Mouse (Mus musculus) midbrain, postnatal 0 days (tissue): ENCODE data around the gene Krtap9-3. TPM values are rescaled to one million over a fixed set of nuclear protein-coding genes. Genes with fewer than 3 reads are reported as not detected.
"Not testable (repeated sequence)": the region's sequence is repeated elsewhere in the genome, so short reads cannot be mapped to it uniquely, and the experiment has no call there.

ENCODE experiments used
- ATAC-seq: fragments of 200-750 bp; cut with Nextera tagmentation; 2 replicates; pipeline ENCODE4 v1.8.0; 2017; ENCODE audit warnings: moderate number of reproducible peaks, mild to moderate bottlenecking, moderate TSS enrichment, moderate library complexity; ENCODE audit not compliant: low FRiP score
- DNase-seq: peaks from one replicate; pipeline ENCODE4 v3.0.0-alpha.2; 2015; ENCODE audit warnings: low spot score
- H3K27ac ChIP-seq: fragments of 300-500 bp; sonication (generic); 2 replicates; pipeline ENCODE4 v1.5.1; 2014; ENCODE audit warnings: low read depth, mild to moderate bottlenecking, low read length, mixed read lengths
- H3K27me3 ChIP-seq: fragments of 300-500 bp; sonication (generic); 2 replicates; pipeline ENCODE4 v1.6.1; 2014; ENCODE audit warnings: low read length, control low read depth, mixed read lengths; ENCODE audit not compliant: insufficient read depth
- H3K36me3 ChIP-seq: fragments of 300-500 bp; sonication (generic); 2 replicates; pipeline ENCODE4 v1.6.1; 2014; ENCODE audit warnings: low read length, control low read depth, mixed read lengths; ENCODE audit not compliant: insufficient read depth
- H3K4me1 ChIP-seq: fragments of 300-500 bp; sonication (generic); 2 replicates; pipeline ENCODE4 v1.6.1; 2014; ENCODE audit warnings: mild to moderate bottlenecking, control low read depth, antibody characterized with exemption, low read length, mixed read lengths; ENCODE audit not compliant: insufficient read depth
- H3K4me2 ChIP-seq: fragments of 300-500 bp; sonication (generic); 2 replicates; pipeline ENCODE4 v1.6.1; 2014; ENCODE audit warnings: low read depth, mild to moderate bottlenecking, low read length, mixed read lengths; ENCODE audit not compliant: poor library complexity, severe bottlenecking
- H3K4me3 ChIP-seq: fragments of 300-500 bp; sonication (generic); 2 replicates; pipeline ENCODE4 v1.5.1; 2014; ENCODE audit warnings: low read depth, mild to moderate bottlenecking, low read length, moderate library complexity
- H3K9ac ChIP-seq: fragments of 300-500 bp; sonication (generic); replicated peaks from 2 replicates; pipeline ENCODE4 v1.6.1; 2014; ENCODE audit warnings: mild to moderate bottlenecking, low read length, moderate library complexity, mixed read lengths; ENCODE audit not compliant: poor library complexity, severe bottlenecking
- H3K9me3 ChIP-seq: fragments of 300-500 bp; sonication (generic); 2 replicates; pipeline ENCODE4 v1.6.1; 2016; ENCODE audit warnings: low read length, control low read depth
- CTCF ChIP-seq: IDR thresholded peaks from 2 replicates; pipeline ENCODE4 v1.5.1; 2016; ENCODE audit warnings: antibody characterized with exemption, mild to moderate bottlenecking
- WGBS: fragments of 180-500 bp; shearing (Covaris S2); extraction: QIAGEN DNeasy Blood & Tissue Kit; methylation state at CpG from one replicate; pipeline ENCODE4 v1.1.7; 2014; 5-methylcytosine and 5-hydroxymethylcytosine counted together
- polyA plus RNA-seq: library from polyadenylated mRNA; unstranded; fragments of >200 nt; fragmentation: Nextera tagmentation; extraction: Ambion mirVana; gene quantifications from 2 replicates; pipeline ENCODE4 v1.2.1, GENCODE M21; 2015
- total RNA-seq: library from RNA; depleted of rRNA; stranded (reverse); fragments of >200 nt; gene quantifications from 2 replicates; pipeline ENCODE4 v1.2.3, GENCODE M21; 2014

Krtap9-3 gene
- total and polyA plus RNA-seq, 2 experiments from 2014 or later: not detected

- no peak within 1 kb of the TSS for H3K27ac ChIP-seq
- H3K9ac ChIP-seq: no peak within 1 kb of the TSS
- TF ChIP-seq CTCF: no peak
- H3K9me3 ChIP-seq: no peaks in the 10 kb centered on the region
- H3K4me1 ChIP-seq: no peaks in the 10 kb centered on the region
- no peak for DNase-seq
- no peak for ATAC-seq
- no peak within 1 kb of the TSS for H3K4me2 ChIP-seq
- no peak within 1 kb of the TSS for H3K4me3 ChIP-seq
- no peaks in the 10 kb centered on the region for H3K36me3 ChIP-seq
- no peaks in the 10 kb centered on the region for H3K27me3 ChIP-seq
- WGBS: 35% methylated on average over 8 of the region's 8 CpGs
Measured at GRCm38 (mm10) chr11:99634653-99635134, 36.8 kb upstream of the Krtap9-3 start, which contains the start of gene Krtap4-2. TSS of gene Krtap4-2 (minus strand) at chr11:99635084.

GRCm38 (mm10) chr11:99633293-99633692, 35.4 kb upstream of the Krtap9-3 start:
- Histone ChIP-seq H3K36me3 (no peaks in the 10 kb centered on the region), H3K4me2 (no peak overlapping the region), H3K9me3 (no peaks in the 10 kb centered on the region), H3K27me3 (no peaks in the 10 kb centered on the region), H3K9ac (no peak overlapping the region), H3K4me3 (no peak overlapping the region), H3K4me1 (no peaks in the 10 kb centered on the region), H3K27ac (no peak overlapping the region)
- WGBS: 72% methylated on average over 2 of the region's 2 CpGs
- DNase-seq: no peak
- TF ChIP-seq CTCF: no peak
- no peak for ATAC-seq

DNA sequence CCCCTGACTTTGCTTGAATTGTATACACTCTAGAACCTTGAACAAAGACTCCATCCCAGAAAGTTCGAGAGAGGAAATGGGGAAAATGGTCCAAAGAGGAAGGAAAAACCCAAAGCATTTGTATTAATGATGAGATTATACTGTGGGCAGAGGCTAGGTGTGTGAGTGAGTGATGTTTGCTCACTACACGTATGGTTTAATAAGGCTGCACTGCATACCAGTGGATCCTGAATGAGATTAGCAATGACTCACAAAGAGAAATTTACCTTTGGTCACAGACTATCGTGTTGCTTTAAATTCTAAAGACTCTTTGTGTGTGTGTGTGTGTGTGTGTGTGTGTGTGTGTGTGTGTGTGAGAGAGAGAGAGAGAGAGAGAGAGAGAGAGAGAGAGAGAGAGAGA, 33.0 kb upstream of the Krtap9-3 start:
- DNase-seq: no peak
- 72% methylated on average over 3 of the region's 3 CpGs for WGBS
- Histone ChIP-seq H3K9ac (no peak overlapping the region), H3K27ac (no peak overlapping the region), H3K4me1 (no peaks in the 10 kb centered on the region), H3K9me3 (no peaks in the 10 kb centered on the region), H3K36me3 (no peaks in the 10 kb centered on the region), H3K27me3 (no peaks in the 10 kb centered on the region), H3K4me2 (no peak overlapping the region), H3K4me3 (no peak overlapping the region)
- no peak for ATAC-seq
- TF ChIP-seq CTCF: no peak

DNA sequence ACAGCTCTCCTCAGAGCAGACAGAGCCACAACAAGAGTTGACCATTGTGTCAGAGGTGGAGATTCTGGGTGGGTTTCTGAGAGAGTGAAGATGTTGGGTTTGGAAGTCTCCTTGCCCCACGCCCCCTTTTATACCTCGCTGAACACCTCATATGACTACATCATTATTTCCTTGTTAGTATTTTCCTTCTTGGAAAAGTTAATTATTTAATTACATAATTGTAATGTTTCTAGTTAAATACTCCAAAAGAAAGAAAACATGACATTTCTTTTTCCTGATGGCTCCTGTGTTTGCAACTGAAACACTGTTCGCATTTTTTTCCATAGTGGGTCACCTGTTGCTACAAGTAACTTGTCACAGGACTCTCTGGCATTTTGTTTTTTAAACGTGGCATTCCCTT, 30.2 kb upstream of the Krtap9-3 start, which contains the start of gene Krtap4-1:
Gene Krtap4-1 (minus strand): TSS at position 101 of the 400 bp plus-strand sequence.
- Histone ChIP-seq H3K27me3 (no peaks in the 10 kb centered on the region), H3K9me3 (no peaks in the 10 kb centered on the region), H3K9ac (no peak within 1 kb of the TSS), H3K4me3 (no peak within 1 kb of the TSS), H3K4me1 (no peaks in the 10 kb centered on the region), H3K27ac (no peak within 1 kb of the TSS), H3K36me3 (no peaks in the 10 kb centered on the region), H3K4me2 (no peak within 1 kb of the TSS)
- ATAC-seq: no peak
- DNase-seq: no peak
- no peak for TF ChIP-seq CTCF
- WGBS: 84% methylated on average over 4 of the region's 4 CpGs

DNA sequence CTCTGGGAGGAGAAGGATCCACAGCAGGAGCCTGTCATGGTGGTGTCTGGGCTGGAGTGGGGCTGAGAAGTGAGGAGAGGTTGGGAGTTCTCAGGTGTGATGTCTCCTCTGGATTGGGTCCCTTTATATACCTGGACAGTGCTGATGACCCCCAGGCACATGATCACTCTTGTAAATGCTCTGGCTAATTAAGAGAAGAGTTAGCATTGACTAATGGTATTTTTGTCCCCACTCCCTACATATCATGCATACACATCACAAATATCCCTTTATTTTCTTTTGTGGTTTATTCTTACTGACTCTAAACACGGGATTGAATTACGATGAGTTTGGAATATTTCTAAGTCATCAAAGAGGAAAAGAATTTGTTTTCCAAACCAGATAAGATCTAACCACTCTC, 22.4 kb upstream of the Krtap9-3 start, which contains the start of gene Gm11562:
Gene Gm11562 (minus strand): TSS at position 101 of the 400 bp plus-strand sequence.
- 91% methylated on average over 2 of the region's 2 CpGs for WGBS

GRCm38 (mm10) chr11:99614796-99615363, 17.0 kb upstream of the Krtap9-3 start, which contains the start of gene Krtap2-4:
TSS of gene Krtap2-4 (minus strand) at chr11:99614846.
- Histone ChIP-seq H3K27ac (no peak within 1 kb of the TSS), H3K9me3 (no peaks in the 10 kb centered on the region), H3K9ac (no peak within 1 kb of the TSS), H3K36me3 (no peaks in the 10 kb centered on the region), H3K4me1 (no peaks in the 10 kb centered on the region), H3K4me3 (no peak within 1 kb of the TSS), H3K4me2 (no peak within 1 kb of the TSS), H3K27me3 (no peaks in the 10 kb centered on the region)
- DNase-seq: no peak
- WGBS: 71% methylated on average over 3 of the region's 3 CpGs
- ATAC-seq: no peak
- no peak for TF ChIP-seq CTCF

More for the DNA sequence above, 22.4 kb upstream of the Krtap9-3 start, which contains the start of gene Gm11562:
- Histone ChIP-seq H3K9ac (no peak within 1 kb of the TSS), H3K36me3 (no peaks in the 10 kb centered on the region), H3K27me3 (no peaks in the 10 kb centered on the region), H3K4me2 (no peak within 1 kb of the TSS), H3K4me1 (no peaks in the 10 kb centered on the region), H3K4me3 (no peak within 1 kb of the TSS), H3K27ac (no peak within 1 kb of the TSS), H3K9me3 (no peaks in the 10 kb centered on the region)
- DNase-seq (no peak), ATAC-seq (no peak)
- TF ChIP-seq CTCF: no peak

- not testable (repeated sequence) for ATAC-seq, H3K4me2 ChIP-seq
Measured at GRCm38 (mm10) chr11:99610089-99610488, 12.2 kb upstream of the Krtap9-3 start, which contains the start of gene Gm11937. TSS of gene Gm11937 (minus strand) at chr11:99610189.

More at GRCm38 (mm10) chr11:99610089-99610488, 12.2 kb upstream of the Krtap9-3 start, which contains the start of gene Gm11937:
- not testable (repeated sequence) for H3K27ac ChIP-seq, H3K4me3 ChIP-seq, H3K9me3 ChIP-seq, H3K36me3 ChIP-seq, DNase-seq, H3K4me1 ChIP-seq, H3K27me3 ChIP-seq, H3K9ac ChIP-seq
- 60% methylated on average over 1 of the region's 2 CpGs for WGBS
